Mouse (Mus musculus) embryonic facial prominence, embryonic 11.5 days (tissue): Measurements from ENCODE around the gene Stim1. TPM values are rescaled to one million over a fixed set of nuclear protein-coding genes. Genes with fewer than 3 reads are reported as not detected.
"Not testable (repeated sequence)": the region's sequence is repeated elsewhere in the genome, so short reads cannot be mapped to it uniquely, and the experiment has no call there.

Source experiments
- ATAC-seq: fragments of 200-750 bp; cut with Nextera tagmentation; replicated peaks from 2 replicates; pipeline ENCODE4 v1.8.0; 2017; ENCODE audit warnings: low read depth; ENCODE audit not compliant: insufficient number of reproducible peaks, low FRiP score, low TSS enrichment
- DNase-seq: peaks from one replicate; pipeline ENCODE4 v3.0.0-alpha.2; 2015; ENCODE audit warnings: low spot score
- H3K27ac ChIP-seq: fragments of 300-500 bp; sonication (generic); replicated peaks from 2 replicates; pipeline ENCODE4 v1.5.1; 2014; ENCODE audit warnings: mild to moderate bottlenecking, low read depth, low read length, control low read depth
- H3K27me3 ChIP-seq: fragments of 300-500 bp; sonication (generic); 2 replicates; pipeline ENCODE4 v1.6.1; 2014; ENCODE audit warnings: mild to moderate bottlenecking, low read length, moderate library complexity, mixed read lengths; ENCODE audit not compliant: control insufficient read depth, insufficient read depth
- H3K36me3 ChIP-seq: fragments of 300-500 bp; sonication (generic); replicated peaks from 2 replicates; pipeline ENCODE4 v1.6.1; 2014; ENCODE audit warnings: low read depth, mild to moderate bottlenecking, low read length, moderate library complexity, mixed read lengths; ENCODE audit not compliant: control insufficient read depth, insufficient read depth
- H3K4me1 ChIP-seq: fragments of 300-500 bp; sonication (generic); 2 replicates; pipeline ENCODE4 v1.6.1; 2014; ENCODE audit warnings: low read length, mixed read lengths; ENCODE audit not compliant: control insufficient read depth, insufficient read depth
- H3K4me2 ChIP-seq: fragments of 300-500 bp; sonication (generic); 2 replicates; pipeline ENCODE4 v1.6.1; 2014; ENCODE audit warnings: low read depth, mild to moderate bottlenecking, control low read depth, low read length, moderate library complexity
- H3K4me3 ChIP-seq: fragments of 300-500 bp; sonication (generic); 2 replicates; pipeline ENCODE4 v1.5.1; 2014; ENCODE audit warnings: low read depth, low read length, control low read depth
- H3K9ac ChIP-seq: fragments of 300-500 bp; sonication (generic); replicated peaks from 2 replicates; pipeline ENCODE4 v1.6.1; 2014; ENCODE audit warnings: mild to moderate bottlenecking, control low read depth, low read length
- H3K9me3 ChIP-seq: fragments of 300-500 bp; sonication (generic); replicated peaks from 2 replicates; pipeline ENCODE4 v1.6.1; 2016; ENCODE audit warnings: mild to moderate bottlenecking, low read length, inconsistent platforms, mixed read lengths; ENCODE audit not compliant: control insufficient read depth
- WGBS: fragments of 180-500 bp; shearing (Covaris S2); extraction: QIAGEN DNeasy Blood & Tissue Kit; methylation state at CpG from one replicate; pipeline ENCODE4 v1.1.7; 2014; 5-methylcytosine and 5-hydroxymethylcytosine counted together
- polyA plus RNA-seq: library from polyadenylated mRNA; unstranded; fragments of >200 nt; fragmentation: Nextera tagmentation; extraction: Ambion mirVana; gene quantifications from 2 replicates; pipeline ENCODE4 v1.2.1, GENCODE M21; 2014

The Stim1 gene
- polyA plus RNA-seq, 1 experiment from 2014 or later: 10.6 TPM

DNA sequence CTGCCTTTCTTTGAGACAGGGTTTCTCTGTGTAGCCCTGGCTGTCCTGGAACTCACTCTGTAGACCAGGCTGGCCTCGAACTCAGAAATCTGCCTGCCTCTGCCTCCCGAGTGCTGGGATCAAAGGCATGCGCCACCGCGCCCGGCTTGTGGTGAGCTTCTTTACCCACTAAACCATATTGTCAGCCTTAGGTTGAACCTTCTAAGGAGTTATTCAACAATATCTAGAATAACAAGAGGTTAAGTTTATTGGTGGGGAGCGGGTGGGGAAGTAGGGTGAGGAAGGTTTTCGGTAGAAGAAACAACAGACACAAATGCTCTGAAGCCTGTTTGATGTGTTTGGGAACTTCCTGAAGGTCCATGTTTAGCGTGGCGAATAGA is 1.6 kb upstream of the Stim1 start:
- not testable (repeated sequence) for H3K4me1 ChIP-seq, H3K4me3 ChIP-seq, H3K4me2 ChIP-seq, H3K27ac ChIP-seq, H3K9ac ChIP-seq, DNase-seq, H3K36me3 ChIP-seq, H3K27me3 ChIP-seq, ATAC-seq, H3K9me3 ChIP-seq
- WGBS: 91% methylated on average over 10 of the region's 10 CpGs

DNA sequence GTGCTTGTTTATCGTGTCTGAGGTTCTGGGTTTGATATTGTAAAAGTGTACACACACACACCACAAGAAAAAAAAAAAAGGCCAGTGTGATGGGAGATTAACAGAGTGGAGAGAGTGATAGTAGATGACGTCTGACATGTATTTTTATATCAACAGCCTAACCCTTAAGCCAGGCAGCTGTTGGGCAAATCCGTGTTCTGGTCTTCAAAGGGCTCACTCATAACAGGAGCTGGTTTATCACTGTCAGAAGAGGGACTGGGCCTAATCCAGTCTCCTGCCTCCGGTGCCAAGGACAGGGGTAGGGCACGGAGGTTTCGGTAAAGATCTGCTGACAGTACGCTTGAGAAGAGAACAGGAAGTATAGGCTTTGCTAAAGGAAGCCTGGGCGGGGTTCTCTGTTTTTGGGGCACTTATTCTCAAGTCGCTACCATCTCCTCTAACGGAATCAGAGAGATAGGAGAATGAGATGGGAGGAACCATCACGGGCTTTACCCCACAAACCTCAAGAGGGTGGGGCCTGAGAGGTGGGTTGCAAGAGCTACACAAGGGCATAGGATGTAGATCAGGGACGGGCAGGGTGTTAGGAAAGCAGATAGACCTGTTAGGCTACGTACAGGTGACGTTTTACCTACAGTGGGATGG is 1.1 kb upstream of the Stim1 start:
- WGBS: 51% methylated on average over 14 of the region's 14 CpGs
- Histone ChIP-seq H3K4me1 (no peaks in the 10 kb centered on the region; the same call in 1 of the 2 replicates), H3K4me3 (no peak overlapping the region), H3K36me3 (no peaks in the 10 kb centered on the region), H3K4me2 (no peak overlapping the region), H3K9me3 (no peaks in the 10 kb centered on the region), H3K27ac (no peak overlapping the region), H3K27me3 (no peaks in the 10 kb centered on the region; the same call in 1 of the 2 replicates), H3K9ac (no peak overlapping the region)
- ATAC-seq: peak; percentile 35
- DNase-seq: no peak

DNA sequence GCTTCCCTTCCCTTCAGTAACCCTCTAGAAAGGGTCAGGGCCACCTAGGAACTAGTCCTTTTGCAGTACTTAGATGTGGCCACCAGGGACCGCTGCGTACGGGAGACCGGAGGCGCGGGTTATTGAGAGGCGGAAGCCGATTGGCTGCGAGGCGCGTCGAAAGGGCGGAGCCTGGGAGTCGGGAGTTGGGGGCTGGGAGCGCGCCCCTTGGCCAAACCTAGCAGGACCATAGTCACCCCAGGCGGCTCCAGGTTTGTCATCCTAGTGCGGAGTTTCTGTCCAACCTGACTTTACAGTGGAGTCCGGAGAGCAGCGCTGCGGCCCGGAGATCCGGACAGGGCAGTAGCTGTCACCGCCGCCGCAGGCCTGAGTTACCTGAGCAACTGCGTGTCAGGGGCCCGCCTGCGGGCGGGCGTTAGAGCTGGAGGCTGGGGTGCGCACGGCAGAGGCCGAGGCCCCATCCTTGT is 460 bp upstream of the Stim1 start:
- WGBS: under 1% methylated on average over 34 of the region's 34 CpGs
- H3K4me2 ChIP-seq: peak overlapping the region; percentile 96

DNA sequence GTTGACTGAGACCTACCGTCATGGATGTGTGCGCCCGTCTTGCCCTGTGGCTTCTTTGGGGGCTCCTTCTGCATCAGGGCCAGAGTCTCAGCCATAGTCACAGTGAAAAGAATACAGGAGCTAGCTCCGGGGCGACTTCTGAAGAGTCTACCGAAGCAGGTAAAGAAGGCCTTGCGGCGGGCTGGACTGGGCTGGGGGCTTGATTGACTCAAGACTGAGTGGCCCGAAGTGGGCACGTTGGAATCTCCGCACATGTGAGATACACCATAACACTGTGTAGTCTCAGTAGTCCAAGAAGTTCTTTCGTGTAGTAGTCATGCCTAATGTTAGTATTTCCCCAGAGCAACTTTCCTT is 766 bp downstream of the Stim1 start:
- no peaks in the 10 kb centered on the region; the same call in 1 of the 2 replicates for H3K4me1 ChIP-seq
- ATAC-seq (no peak), DNase-seq (no peak)
- peak overlapping the region; percentile 96 for H3K4me2 ChIP-seq
- peak overlapping the region; percentile 74 for H3K9ac ChIP-seq
- no peak overlapping the region for H3K27ac ChIP-seq
- WGBS: 5% methylated on average over 12 of the region's 12 CpGs
- no peaks in the 10 kb centered on the region for H3K9me3 ChIP-seq
- H3K27me3 ChIP-seq: no peaks in the 10 kb centered on the region; the same call in 1 of the 2 replicates
- H3K36me3 ChIP-seq: no peaks in the 10 kb centered on the region
- peak overlapping the region; percentile 78 for H3K4me3 ChIP-seq

More for the DNA sequence above, 460 bp upstream of the Stim1 start:
- Histone ChIP-seq H3K27me3 (no peaks in the 10 kb centered on the region; the same call in 1 of the 2 replicates), H3K36me3 (no peaks in the 10 kb centered on the region), H3K4me3 (peak overlapping the region; percentile 78), H3K9ac (peak overlapping the region; percentile 74), H3K27ac (no peak overlapping the region), H3K4me1 (no peaks in the 10 kb centered on the region; the same call in 1 of the 2 replicates), H3K9me3 (no peaks in the 10 kb centered on the region)
- ATAC-seq: peak; percentile 88
- DNase-seq: peak; percentile 97

DNA sequence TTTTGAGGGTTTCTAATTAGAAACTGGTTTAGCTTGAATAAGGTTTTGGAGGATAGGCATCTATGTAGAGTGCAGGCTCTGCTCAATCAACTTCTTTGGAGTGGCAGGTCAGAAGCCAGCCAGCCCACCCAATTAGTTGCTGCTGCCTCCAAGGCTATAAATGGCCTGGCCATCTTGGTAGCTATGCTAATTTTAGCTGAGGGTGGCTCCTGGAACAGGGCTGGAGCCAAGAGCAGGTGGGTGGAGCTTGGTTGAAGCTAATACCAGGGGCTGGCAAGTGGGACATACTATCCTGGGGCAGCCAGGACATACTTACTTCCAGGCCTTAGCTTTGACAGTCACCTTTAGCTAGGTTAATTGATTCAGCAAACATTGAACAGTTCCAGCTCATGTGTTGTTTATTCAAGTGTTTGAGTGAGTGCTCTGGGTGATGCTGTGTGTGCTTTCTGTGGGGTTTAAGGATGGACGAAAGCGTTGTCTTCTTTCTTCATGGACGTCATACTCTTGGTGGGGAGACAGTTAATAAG is 4.9 kb downstream of the Stim1 start:
- DNase-seq: no peak
- no peak overlapping the region for H3K27ac ChIP-seq
- ATAC-seq: no peak
- H3K4me2 ChIP-seq: no peak overlapping the region
- H3K9ac ChIP-seq: no peak overlapping the region
- H3K4me1 ChIP-seq: no peaks in the 10 kb centered on the region
- 82% methylated on average over 3 of the region's 3 CpGs for WGBS
- no peak overlapping the region for H3K4me3 ChIP-seq
- H3K27me3 ChIP-seq: no peaks in the 10 kb centered on the region; the same call in 1 of the 2 replicates
- H3K9me3 ChIP-seq: no peaks in the 10 kb centered on the region
- H3K36me3 ChIP-seq: no peaks in the 10 kb centered on the region

DNA sequence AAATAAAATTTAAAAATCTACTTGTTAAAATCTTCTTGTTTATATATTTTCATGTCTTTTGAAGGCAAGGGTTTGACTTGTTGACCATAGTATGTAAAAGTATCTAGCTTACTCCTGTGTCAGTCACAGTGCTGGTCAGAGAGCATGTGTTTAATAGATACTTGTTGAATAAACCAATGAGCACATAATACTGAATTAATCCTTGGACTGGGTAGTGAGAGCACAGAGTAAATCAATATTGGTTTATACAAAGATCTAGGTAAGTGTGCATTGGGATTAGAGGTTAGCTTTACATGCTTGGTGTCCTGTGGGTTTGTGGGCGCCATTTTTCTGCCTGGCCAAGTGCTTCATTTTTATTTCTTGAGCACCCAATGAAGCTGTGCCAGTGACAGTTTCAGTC is 13.8 kb downstream of the Stim1 start:
- Histone ChIP-seq H3K4me2 (no peak overlapping the region), H3K4me1 (no peaks in the 10 kb centered on the region), H3K4me3 (no peak overlapping the region), H3K27ac (no peak overlapping the region), H3K36me3 (no peaks in the 10 kb centered on the region), H3K9me3 (no peaks in the 10 kb centered on the region), H3K27me3 (no peaks in the 10 kb centered on the region), H3K9ac (no peak overlapping the region)
- ATAC-seq (no peak), DNase-seq (no peak)
- 84% methylated on average over 1 of the region's 1 CpGs for WGBS

DNA sequence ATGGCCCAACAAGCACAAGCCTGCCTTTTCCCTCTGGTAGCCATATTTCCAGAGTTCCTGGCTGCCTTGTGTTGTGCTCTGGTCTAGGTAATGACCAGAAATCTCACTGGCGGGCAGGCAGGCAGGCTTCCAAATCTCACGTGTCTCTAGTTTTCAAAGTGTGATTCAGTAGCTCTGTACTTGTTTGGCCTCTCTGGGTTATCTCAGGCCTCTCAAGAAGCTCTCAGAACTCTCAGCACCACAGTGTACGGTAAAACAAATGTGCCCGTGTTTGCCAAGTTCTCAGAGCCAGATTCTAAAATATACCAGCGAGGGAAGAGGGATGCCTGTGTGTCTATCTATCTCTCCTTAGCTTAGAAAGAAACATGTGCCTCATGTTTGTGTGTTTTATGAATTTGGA is 14.7 kb downstream of the Stim1 start:
- H3K27ac ChIP-seq: no peak overlapping the region
- H3K4me2 ChIP-seq: no peak overlapping the region
- H3K27me3 ChIP-seq: no peaks in the 10 kb centered on the region
- H3K4me3 ChIP-seq: no peak overlapping the region
- DNase-seq: no peak
- H3K9ac ChIP-seq: no peak overlapping the region
- no peaks in the 10 kb centered on the region for H3K4me1 ChIP-seq
- ATAC-seq: no peak
- 80% methylated on average over 5 of the region's 5 CpGs for WGBS
- H3K9me3 ChIP-seq: no peaks in the 10 kb centered on the region
- H3K36me3 ChIP-seq: no peaks in the 10 kb centered on the region

DNA sequence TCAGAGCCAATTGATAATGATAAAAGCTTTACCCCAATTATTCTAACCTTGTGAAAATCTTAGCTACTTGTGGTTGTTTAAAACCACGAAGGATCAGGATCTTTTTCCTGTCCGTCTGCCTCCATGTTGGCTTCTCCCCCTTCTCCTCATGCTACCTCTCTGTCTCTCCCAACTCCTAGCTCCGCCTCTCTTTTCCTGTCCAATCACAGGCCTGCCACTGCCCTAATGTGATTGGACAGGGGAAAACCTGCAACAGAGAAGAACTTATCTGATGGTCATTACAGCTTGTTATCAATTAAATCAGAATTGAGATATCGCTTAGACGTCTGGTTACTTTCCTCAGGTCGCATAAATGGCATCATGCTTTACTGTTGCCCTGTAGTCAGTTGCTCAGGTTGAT is 21.9 kb downstream of the Stim1 start:
- no peak for ATAC-seq
- no peaks in the 10 kb centered on the region for H3K9me3 ChIP-seq
- no peaks in the 10 kb centered on the region for H3K27me3 ChIP-seq
- no peak overlapping the region for H3K4me3 ChIP-seq
- no peaks in the 10 kb centered on the region for H3K36me3 ChIP-seq
- DNase-seq: no peak
- H3K27ac ChIP-seq: no peak overlapping the region
- no peak overlapping the region for H3K9ac ChIP-seq
- WGBS: 71% methylated on average over 6 of the region's 6 CpGs
- no peak overlapping the region for H3K4me2 ChIP-seq
- H3K4me1 ChIP-seq: no peaks in the 10 kb centered on the region
